Mouse (Mus musculus) bone marrow, adult 2 months (tissue): ENCODE data around the gene Pkp4.

Source experiments
- CTCF ChIP-seq: fragments of 200-500 bp; IDR thresholded peaks from 2 replicates; pipeline ENCODE4 v1.5.1; 2011; ENCODE audit warnings: low read length, control low read depth; ENCODE audit not compliant: control insufficient read depth, insufficient read depth
- POLR2A ChIP-seq: fragments of 200-500 bp; IDR thresholded peaks from 2 replicates; pipeline ENCODE4 v1.6.1; 2011; ENCODE audit warnings: low read depth, mild to moderate bottlenecking, control low read depth, low read length, borderline replicate concordance; ENCODE audit not compliant: control insufficient read depth

GRCm38 (mm10) chr2:59171533-59171932 lies 10.9 kb downstream of the Pkp4 start:
- TF ChIP-seq POLR2A = no peak
- TF ChIP-seq CTCF = no peak
